Mouse (Mus musculus) G1E (cell line): ENCODE measurements around the gene Vwa2. TPM values are rescaled to one million over a fixed set of nuclear protein-coding genes. Genes with fewer than 3 reads are reported as not detected.

Source experiments
- ATAC-seq: 2 replicates; pipeline ENCODE4 v1.8.0; 2016; ENCODE audit warnings: mild to moderate bottlenecking; ENCODE audit not compliant: insufficient number of reproducible peaks, poor library complexity, low FRiP score, severe bottlenecking; ENCODE audit errors: extremely low read depth
- DNase-seq: peaks from one replicate; pipeline ENCODE4 v3.0.0; 2012; ENCODE audit warnings: low spot score
- H3K27me3 ChIP-seq: 2 replicates; pipeline ENCODE4 v1.6.1; 2012; ENCODE audit warnings: mild to moderate bottlenecking, low read length, inconsistent platforms; ENCODE audit not compliant: insufficient read depth
- H3K36me3 ChIP-seq: replicated peaks from 2 replicates; pipeline ENCODE3; 2012; ENCODE audit warnings: mild to moderate bottlenecking, inconsistent platforms
- H3K4me1 ChIP-seq: 2 replicates; pipeline ENCODE4 v1.6.1; 2012; ENCODE audit warnings: low read depth, low read length, inconsistent platforms, mixed read lengths; ENCODE audit not compliant: insufficient read depth
- H3K4me3 ChIP-seq: 2 replicates; pipeline ENCODE4 v1.5.1; 2012; ENCODE audit warnings: low read depth, mild to moderate bottlenecking, inconsistent platforms, low read length, moderate library complexity, mixed read lengths
- H3K9me3 ChIP-seq: replicated peaks from 2 replicates; pipeline ENCODE4 v1.6.1; 2012; ENCODE audit warnings: inconsistent platforms
- CTCF ChIP-seq: IDR thresholded peaks from 2 replicates; pipeline ENCODE4 v1.5.1; 2012; ENCODE audit warnings: low read depth, low read length, inconsistent platforms, mixed read lengths
- GATA1 ChIP-seq: IDR thresholded peaks from 2 replicates; pipeline ENCODE4 v1.6.1; 2012; ENCODE audit warnings: borderline replicate concordance, low read length, inconsistent platforms, mixed read lengths
- GATA2 ChIP-seq: IDR thresholded peaks from 2 replicates; pipeline ENCODE4 v1.6.1; 2012; ENCODE audit warnings: low read depth, low read length, inconsistent platforms, borderline replicate concordance
- POLR2AphosphoS5 ChIP-seq: IDR thresholded peaks from 2 replicates; pipeline ENCODE4 v1.6.1; 2012; ENCODE audit warnings: low read depth, low read length, inconsistent platforms; ENCODE audit not compliant: insufficient replicate concordance
- TAL1 ChIP-seq: conservative IDR thresholded peaks from 2 replicates; pipeline ENCODE4 v1.6.1; 2012; ENCODE audit warnings: low read depth, low read length, inconsistent platforms, mixed read lengths
- polyA plus RNA-seq: library from polyadenylated mRNA; stranded (reverse); fragments of >175 nt; gene quantifications from 2 replicates; pipeline ENCODE4 v1.2.3, GENCODE M21; 2012
- total RNA-seq, 2 experiments: library from RNA; stranded (forward) in 1 of 2; stranded (reverse) in 1 of 2; fragments of 200-1000 nt in 1 of 2; fragments of >200 nt in 1 of 2; fragmentation: Nextera tagmentation in 1 of 2; gene quantifications; 2 replicates each; pipeline ENCODE4 v1.2.3; 2014 to 2017

The Vwa2 gene
- total and polyA plus RNA-seq, 3 experiments, result not detected

DNA sequence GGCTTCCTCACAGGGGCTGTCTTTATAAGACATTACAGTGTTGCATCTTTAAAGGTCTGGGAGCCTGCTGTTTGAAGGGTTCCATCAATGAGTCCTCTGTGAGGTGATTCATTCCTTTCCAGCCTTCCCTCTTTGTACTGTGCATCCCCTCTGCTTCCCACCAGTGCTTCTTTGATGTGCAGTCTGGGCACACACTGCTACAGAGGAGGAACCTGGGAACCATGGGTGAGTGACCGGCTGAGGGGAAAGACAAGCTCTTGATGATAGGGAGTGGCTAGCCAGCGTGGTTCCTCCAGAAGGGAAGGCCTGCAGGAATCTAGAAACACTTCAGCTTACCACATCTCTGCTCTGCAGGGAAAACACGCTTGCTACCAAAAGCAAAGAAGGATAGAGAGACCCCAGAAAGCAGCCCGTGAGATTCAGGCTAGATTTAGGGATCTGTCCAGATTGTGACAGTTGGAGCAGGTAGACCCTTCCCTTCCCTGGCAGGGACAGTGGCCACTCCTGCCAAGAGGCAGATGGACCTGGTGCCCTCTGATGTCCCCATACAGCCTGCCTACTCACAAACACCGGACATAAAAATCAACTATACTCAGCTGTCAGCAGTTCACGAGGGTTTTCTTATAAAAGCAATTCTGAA, 74.0 kb downstream of the Vwa2 start:
- no peaks in the 10 kb centered on the region for H3K4me1 ChIP-seq
- ATAC-seq (no peak), DNase-seq (no peak)
- no peak for TF ChIP-seq POLR2AphosphoS5
- no peak for TF ChIP-seq GATA2
- TF ChIP-seq TAL1, result no peak
- no peak for TF ChIP-seq GATA1
- no peak for TF ChIP-seq CTCF
- no peaks in the 10 kb centered on the region; the same call in 1 of the 2 replicates for H3K9me3 ChIP-seq
- no peak overlapping the region for H3K4me3 ChIP-seq
- H3K36me3 ChIP-seq, result no peaks in the 10 kb centered on the region
- H3K27me3 ChIP-seq, result peaks cover 3% of the 10 kb centered on the region

DNA sequence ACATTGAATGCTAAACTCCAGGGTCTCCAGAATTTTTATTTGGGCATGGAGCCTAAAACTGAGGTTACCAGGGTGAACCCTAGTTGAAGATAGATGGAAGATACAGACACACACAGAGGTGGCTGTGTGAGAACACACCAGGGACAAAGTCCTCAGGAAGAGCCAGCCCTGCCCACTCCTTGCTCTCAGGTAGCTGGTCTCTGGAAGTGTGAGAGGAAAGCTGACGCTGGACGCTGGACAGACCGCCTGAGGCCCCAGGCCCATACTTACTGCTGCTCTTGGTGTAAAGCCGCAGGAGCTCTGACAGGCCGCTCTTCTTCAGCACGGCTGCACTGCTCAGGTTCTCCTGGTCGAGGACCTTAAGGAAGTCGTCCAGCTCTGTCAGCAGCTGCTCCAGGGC, 75.8 kb downstream of the Vwa2 start:
- H3K27me3 ChIP-seq, result peaks cover 4% of the 10 kb centered on the region
- ATAC-seq, result no peak
- H3K9me3 ChIP-seq, result no peaks in the 10 kb centered on the region
- no peaks in the 10 kb centered on the region for H3K36me3 ChIP-seq
- no peak for DNase-seq
- H3K4me3 ChIP-seq, result no peak overlapping the region
- no peaks in the 10 kb centered on the region for H3K4me1 ChIP-seq
- TF ChIP-seq POLR2AphosphoS5 (no peak), TAL1 (no peak), GATA2 (no peak), GATA1 (no peak), CTCF (no peak)

DNA sequence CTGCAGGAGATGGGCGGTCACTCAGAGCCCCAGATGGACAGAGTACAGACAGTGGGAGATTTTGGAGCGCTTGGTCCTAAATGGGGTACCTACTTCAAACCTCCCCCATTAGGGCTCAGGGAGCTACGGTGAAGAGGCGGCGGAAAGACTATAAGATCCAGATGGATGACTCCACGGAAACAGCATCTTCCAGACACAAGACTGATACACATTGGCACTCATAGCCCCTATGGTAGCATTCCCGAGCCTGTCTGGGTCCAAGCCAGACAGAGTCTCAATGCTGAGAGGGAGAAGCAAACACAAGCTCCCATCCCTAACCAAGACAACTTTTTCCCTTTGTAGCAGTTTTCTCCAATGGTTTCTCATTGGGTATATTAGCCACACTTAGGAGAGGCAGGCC, 76.8 kb downstream of the Vwa2 start:
- ATAC-seq (no peak), DNase-seq (no peak)
- TF ChIP-seq TAL1 (no peak), CTCF (no peak), GATA2 (no peak), GATA1 (no peak), POLR2AphosphoS5 (no peak)
- H3K27me3 ChIP-seq, result peaks cover 4% of the 10 kb centered on the region
- H3K4me1 ChIP-seq, result no peaks in the 10 kb centered on the region
- no peaks in the 10 kb centered on the region for H3K36me3 ChIP-seq
- no peaks in the 10 kb centered on the region for H3K9me3 ChIP-seq
- no peak overlapping the region for H3K4me3 ChIP-seq

DNA sequence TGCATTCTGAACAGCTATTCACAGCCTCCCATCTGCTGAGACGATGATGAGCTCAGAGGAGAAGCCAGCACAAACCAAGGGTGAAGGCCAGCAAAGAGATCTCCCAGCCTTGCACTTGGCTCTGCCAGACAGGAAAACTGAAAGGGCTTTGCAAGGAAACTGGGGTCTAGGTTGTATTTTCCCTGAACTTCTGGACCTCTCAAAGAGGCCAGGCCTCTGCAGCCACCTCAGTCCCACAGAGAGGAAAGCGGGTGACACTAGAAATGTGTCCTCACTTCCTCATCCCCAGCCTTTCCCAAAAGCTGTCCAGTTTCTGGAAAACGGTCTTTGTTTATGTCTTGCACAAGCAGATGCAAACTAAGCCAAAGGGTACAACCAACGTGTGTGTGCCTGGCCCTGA, 79.8 kb downstream of the Vwa2 start:
- TF ChIP-seq GATA2 (no peak), GATA1 (no peak)

DNA sequence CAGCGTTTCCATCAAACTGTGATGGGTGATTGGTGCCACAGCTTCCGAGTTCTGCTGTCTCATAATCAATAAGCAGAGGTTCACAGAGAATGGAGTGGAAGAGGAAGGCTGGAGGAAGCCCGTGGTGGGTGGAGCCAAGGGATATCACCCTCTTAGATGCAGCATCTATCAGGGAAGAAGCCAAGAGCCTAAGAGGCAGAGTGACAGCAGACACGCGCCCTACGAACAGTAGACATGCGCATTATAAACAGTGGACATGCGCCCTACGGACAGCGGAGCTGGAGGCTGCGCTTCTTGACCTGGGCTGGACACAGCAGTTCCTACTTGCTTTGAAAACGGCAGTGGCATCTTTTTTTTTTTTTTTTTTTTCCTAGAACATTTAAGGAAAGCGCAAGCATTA, 80.8 kb downstream of the Vwa2 start:
- DNase-seq (no peak), ATAC-seq (no peak)
- Histone ChIP-seq H3K4me3 (no peak overlapping the region), H3K27me3 (peaks cover 4% of the 10 kb centered on the region), H3K4me1 (no peaks in the 10 kb centered on the region), H3K36me3 (no peaks in the 10 kb centered on the region), H3K9me3 (no peaks in the 10 kb centered on the region)
- TF ChIP-seq CTCF, result no peak
- TF ChIP-seq GATA2, result no peak
- TF ChIP-seq POLR2AphosphoS5, result no peak
- TF ChIP-seq TAL1, result no peak
- TF ChIP-seq GATA1, result no peak

More for the DNA sequence above, 79.8 kb downstream of the Vwa2 start:
- H3K27me3 ChIP-seq, result peaks cover 4% of the 10 kb centered on the region
- H3K4me1 ChIP-seq, result no peaks in the 10 kb centered on the region
- no peaks in the 10 kb centered on the region for H3K9me3 ChIP-seq
- DNase-seq (no peak), ATAC-seq (no peak)
- H3K36me3 ChIP-seq, result no peaks in the 10 kb centered on the region
- H3K4me3 ChIP-seq, result no peak overlapping the region

DNA sequence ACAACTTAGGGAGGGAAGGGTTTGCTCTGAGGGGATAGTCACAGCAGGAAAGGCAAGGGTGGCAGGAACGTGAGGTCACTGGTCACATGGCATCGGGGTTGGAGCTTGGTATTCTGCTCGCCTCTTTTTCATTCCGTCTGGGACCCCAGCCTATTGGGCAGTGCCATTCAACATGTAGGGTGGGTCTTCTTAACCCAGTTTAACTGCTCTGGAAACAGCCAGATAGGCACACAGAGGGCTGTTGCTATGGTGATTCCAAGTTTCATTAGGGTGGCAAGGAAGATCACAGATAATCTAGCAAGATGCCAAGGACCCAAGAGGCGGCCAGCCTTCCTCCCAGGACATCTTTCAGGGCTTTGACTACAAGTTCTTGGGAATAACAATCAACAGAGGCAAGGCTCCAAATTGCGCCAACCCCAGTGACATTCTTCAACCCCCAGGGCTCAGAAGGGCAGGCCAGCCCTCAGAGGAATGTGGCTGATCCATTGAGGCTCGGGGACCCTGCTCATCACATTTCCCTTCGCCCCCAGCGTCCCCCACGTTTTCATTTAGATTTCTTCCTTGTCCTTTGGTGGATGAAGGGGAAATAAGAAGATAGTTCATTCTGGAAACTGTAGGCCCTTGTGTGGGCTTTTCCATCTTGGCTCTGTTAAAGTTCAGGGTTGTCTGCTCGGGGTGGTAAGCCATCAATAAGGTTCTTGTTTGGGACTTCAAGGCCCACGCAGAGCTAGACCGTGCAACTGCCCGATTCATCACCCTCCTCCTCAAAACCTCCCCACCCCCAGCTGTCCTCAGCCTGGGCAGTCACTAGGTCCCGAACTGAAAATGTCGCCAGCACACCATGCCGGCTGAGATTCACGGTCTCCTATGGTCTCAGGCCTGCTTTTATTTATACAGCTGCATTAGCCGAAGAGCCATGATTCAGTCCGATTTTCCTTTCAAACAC, 81.8 kb downstream of the Vwa2 start:
- TF ChIP-seq CTCF (no peak), GATA1 (no peak), TAL1 (no peak), GATA2 (no peak), POLR2AphosphoS5 (no peak)
- no peaks in the 10 kb centered on the region for H3K36me3 ChIP-seq
- DNase-seq (no peak), ATAC-seq (no peak)
- H3K9me3 ChIP-seq, result no peaks in the 10 kb centered on the region
- no peak overlapping the region for H3K4me3 ChIP-seq
- H3K27me3 ChIP-seq, result 0 out of 2 replicates have a peak, but pooled peaks cover 2% of the 10 kb centered on the region
- no peaks in the 10 kb centered on the region for H3K4me1 ChIP-seq
